Mouse (Mus musculus) C2C12 (cell line): Measurements from ENCODE around the gene Elavl1.

ENCODE experiments used
- CTCF ChIP-seq: IDR thresholded peaks from one replicate; pipeline ENCODE4 v1.5.1; 2011; ENCODE audit not compliant: control insufficient read depth, insufficient read depth, insufficient read length
- FOSL1 ChIP-seq: IDR thresholded peaks from one replicate; pipeline ENCODE4 v1.8.0; 2011; ENCODE audit warnings: mild to moderate bottlenecking, low read length; ENCODE audit not compliant: poor library complexity, insufficient read depth, severe bottlenecking
- MAX ChIP-seq: IDR thresholded peaks from one replicate; pipeline ENCODE4 v1.6.1; 2011; ENCODE audit warnings: mild to moderate bottlenecking, control low read depth
- MYOD1 ChIP-seq: IDR thresholded peaks from one replicate; pipeline ENCODE4 v1.6.1; 2011; ENCODE audit warnings: low read depth; ENCODE audit not compliant: control insufficient read depth, insufficient read length
- MYOG ChIP-seq: IDR thresholded peaks from one replicate; pipeline ENCODE4 v1.6.1; 2011; ENCODE audit not compliant: control insufficient read depth, insufficient read length; ENCODE audit errors: extremely low read depth
- USF1 ChIP-seq: IDR thresholded peaks from one replicate; pipeline ENCODE4 v1.6.1; 2011; ENCODE audit warnings: low read depth, mild to moderate bottlenecking, control low read depth, moderate library complexity

GRCm38 (mm10) chr8:4366189-4366588 lies 41.0 kb upstream of the Elavl1 start:
- TF ChIP-seq USF1 (no peak), CTCF (no peak), MAX (no peak), MYOD1 (no peak), MYOG (no peak), FOSL1 (no peak)
